Mouse (Mus musculus): Measurements from ENCODE around the gene March7.

GRCm38 (mm10) chr2:60203733-60204132, 6.0 kb upstream of the March7 start:
- TF ChIP-seq CTCF (IDR thresholded peaks at IDR 0.05; ENCODE audit: low read depth, low read length) (no peak), TAL1 (conservative IDR thresholded peaks at IDR 0.05; ENCODE audit: low read depth, low read length) (no peak)

All from G1E (cell line).